Mouse (Mus musculus) MEL (cell line): ENCODE measurements around the gene Ces2g. TPM values are rescaled to one million over a fixed set of nuclear protein-coding genes. Genes with fewer than 3 reads are reported as not detected.

Experiments used
- DNase-seq: peaks from one replicate; pipeline ENCODE4 v3.0.0; 2011; ENCODE audit warnings: low read depth, low spot score
- H3K27ac ChIP-seq: 2 replicates; pipeline ENCODE4 v1.5.1; 2012; ENCODE audit warnings: low read depth, mild to moderate bottlenecking, control low read depth, low read length, moderate library complexity; ENCODE audit not compliant: control insufficient read depth
- H3K27me3 ChIP-seq, 2 experiments: fragments of 150-350 bp in 1 of 2; sonication (generic) in 1 of 2; 2 replicates each; pipeline ENCODE4 v1.6.1; 2012; ENCODE audit warnings: low read length in 2 of 2, mild to moderate bottlenecking in 2 of 2, improper control_type of control experiment in 1 of 2, moderate library complexity in 1 of 2; ENCODE audit not compliant: insufficient read depth in 2 of 2, control insufficient read depth in 1 of 2
- H3K36me3 ChIP-seq, 2 experiments: 2 replicates each; pipeline ENCODE4 v1.6.1; 2012 to 2014; ENCODE audit warnings: low read length in 2 of 2, improper control_type of control experiment in 1 of 2, inconsistent platforms in 1 of 2, mild to moderate bottlenecking in 1 of 2; ENCODE audit not compliant: insufficient read depth in 2 of 2, control insufficient read depth in 1 of 2
- H3K4me1 ChIP-seq, 2 experiments: fragments of 150-350 bp in 1 of 2; sonication (generic) in 1 of 2; 2 replicates each; pipeline ENCODE4 v1.6.1; 2012; ENCODE audit warnings: low read length in 2 of 2, improper control_type of control experiment in 1 of 2, mild to moderate bottlenecking in 1 of 2; ENCODE audit not compliant: insufficient read depth in 2 of 2, control insufficient read depth in 1 of 2
- H3K4me3 ChIP-seq, 2 experiments: fragments of 150-350 bp in 1 of 2; sonication (generic) in 1 of 2; 2 replicates each; pipeline ENCODE4 v1.5.1; 2012; ENCODE audit warnings: low read depth in 2 of 2, low read length in 2 of 2, mild to moderate bottlenecking in 2 of 2, moderate library complexity in 2 of 2, control low read depth in 1 of 2, improper control_type of control experiment in 1 of 2; ENCODE audit not compliant: control insufficient read depth in 1 of 2, insufficient read depth in 1 of 2
- H3K79me2 ChIP-seq: 2 replicates; pipeline ENCODE4 v1.6.1; 2012; ENCODE audit warnings: mild to moderate bottlenecking, low read length, moderate library complexity; ENCODE audit not compliant: control insufficient read depth, poor library complexity, insufficient read depth
- H3K9ac ChIP-seq: 2 replicates; pipeline ENCODE4 v1.6.1; 2012; ENCODE audit warnings: low read depth, mild to moderate bottlenecking, control low read depth, low read length, moderate library complexity; ENCODE audit not compliant: control insufficient read depth, poor library complexity, severe bottlenecking
- H3K9me3 ChIP-seq: fragments of 150-350 bp; sonication (generic); replicated peaks from 2 replicates; pipeline ENCODE4 v1.6.1; 2012; ENCODE audit warnings: mild to moderate bottlenecking, low read length, improper control_type of control experiment, moderate library complexity; ENCODE audit not compliant: insufficient read depth
- BHLHE40 ChIP-seq: IDR thresholded peaks from 2 replicates; pipeline ENCODE4 v1.6.1; 2012; ENCODE audit warnings: low read depth, mild to moderate bottlenecking, inconsistent platforms, low read length, improper control_type of control experiment, borderline replicate concordance
- CHD1 ChIP-seq: IDR thresholded peaks from 2 replicates; pipeline ENCODE4 v1.6.1; 2012; ENCODE audit warnings: low read depth, mild to moderate bottlenecking, inconsistent platforms, low read length, improper control_type of control experiment
- CHD2 ChIP-seq: IDR thresholded peaks from 2 replicates; pipeline ENCODE4 v1.6.1; 2011; ENCODE audit warnings: low read length, improper control_type of control experiment
- CTCF ChIP-seq, 3 experiments: IDR thresholded peaks in 2 of 3; conservative IDR thresholded peaks in 1 of 3; 2 replicates each; pipeline ENCODE4 v1.5.1; 2011 to 2012; ENCODE audit warnings: low read length in 3 of 3, low read depth in 2 of 3, mild to moderate bottlenecking in 2 of 3, improper control_type of control experiment in 1 of 3, inconsistent platforms in 1 of 3, mixed read lengths in 1 of 3, moderate library complexity in 1 of 3; ENCODE audit not compliant: control insufficient read depth in 1 of 3, insufficient read depth in 1 of 3, poor library complexity in 1 of 3, severe bottlenecking in 1 of 3
- ELF1 ChIP-seq: IDR thresholded peaks from 2 replicates; pipeline ENCODE4 v1.6.1; 2014; ENCODE audit warnings: low read depth, mild to moderate bottlenecking, inconsistent platforms, low read length, improper control_type of control experiment, moderate library complexity
- EP300 ChIP-seq, 2 experiments: IDR thresholded peaks; 2 replicates each; pipeline ENCODE4 v1.6.1; 2011; ENCODE audit warnings: improper control_type of control experiment in 2 of 2, low read length in 2 of 2, low read depth in 1 of 2, mild to moderate bottlenecking in 1 of 2
- ETS1 ChIP-seq: IDR thresholded peaks from 2 replicates; pipeline ENCODE4 v1.6.1; 2012; ENCODE audit warnings: low read depth, mild to moderate bottlenecking, inconsistent platforms, low read length, improper control_type of control experiment, moderate library complexity
- GABPA ChIP-seq: IDR thresholded peaks from 2 replicates; pipeline ENCODE4 v1.6.1; 2012; ENCODE audit warnings: low read depth, mild to moderate bottlenecking, inconsistent platforms, low read length, improper control_type of control experiment, moderate library complexity
- GATA1 ChIP-seq: IDR thresholded peaks from 2 replicates; pipeline ENCODE4 v1.6.1; 2011; ENCODE audit warnings: low read depth, low read length, improper control_type of control experiment
- HCFC1 ChIP-seq: IDR thresholded peaks from 2 replicates; pipeline ENCODE4 v1.6.1; 2012; ENCODE audit warnings: low read depth, mild to moderate bottlenecking, inconsistent platforms, low read length, improper control_type of control experiment, moderate library complexity
- JUND ChIP-seq: IDR thresholded peaks from 2 replicates; pipeline ENCODE4 v1.6.1; 2011; ENCODE audit warnings: low read depth, mild to moderate bottlenecking, improper control_type of control experiment, low read length
- KAT2A ChIP-seq: conservative IDR thresholded peaks from 2 replicates; pipeline ENCODE4 v1.6.1; 2012; ENCODE audit warnings: low read depth, low read length, improper control_type of control experiment, inconsistent platforms
- MAFK ChIP-seq: IDR thresholded peaks from 2 replicates; pipeline ENCODE4 v1.6.1; 2011; ENCODE audit warnings: low read depth, mild to moderate bottlenecking, low read length, improper control_type of control experiment, borderline replicate concordance
- MAX ChIP-seq: IDR thresholded peaks from 2 replicates; pipeline ENCODE4 v1.6.1; 2011; ENCODE audit warnings: low read length, improper control_type of control experiment
- MAZ ChIP-seq: IDR thresholded peaks from 2 replicates; pipeline ENCODE4 v1.6.1; 2012; ENCODE audit warnings: low read depth, mild to moderate bottlenecking, inconsistent platforms, low read length, improper control_type of control experiment
- MEF2A ChIP-seq: IDR thresholded peaks from 2 replicates; pipeline ENCODE4 v1.6.1; 2014; ENCODE audit warnings: low read depth, mild to moderate bottlenecking, inconsistent platforms, low read length, improper control_type of control experiment; ENCODE audit not compliant: poor library complexity, insufficient replicate concordance, severe bottlenecking; ENCODE audit errors: extremely low read depth
- MXI1 ChIP-seq: IDR thresholded peaks from 2 replicates; pipeline ENCODE4 v1.6.1; 2011; ENCODE audit warnings: mild to moderate bottlenecking, low read depth, low read length, improper control_type of control experiment
- MYB ChIP-seq: IDR thresholded peaks from 2 replicates; pipeline ENCODE4 v1.6.1; 2011; ENCODE audit warnings: mild to moderate bottlenecking, low read depth, low read length, improper control_type of control experiment
- MYC ChIP-seq: IDR thresholded peaks from 2 replicates; pipeline ENCODE4 v1.6.1; 2011; ENCODE audit warnings: low read depth, mild to moderate bottlenecking, low read length, improper control_type of control experiment, moderate library complexity
- NELFE ChIP-seq: IDR thresholded peaks from 2 replicates; pipeline ENCODE4 v1.6.1; 2011; ENCODE audit warnings: low read depth, low read length, improper control_type of control experiment
- NRF1 ChIP-seq: IDR thresholded peaks from 2 replicates; pipeline ENCODE4 v1.6.1; 2014; ENCODE audit warnings: low read depth, mild to moderate bottlenecking, inconsistent platforms, low read length, improper control_type of control experiment, moderate library complexity; ENCODE audit not compliant: poor library complexity, insufficient read depth, severe bottlenecking
- POLR2A ChIP-seq, 2 experiments: IDR thresholded peaks; 2 replicates each; pipeline ENCODE4 v1.6.1; 2011 to 2012; ENCODE audit warnings: low read length in 2 of 2, mild to moderate bottlenecking in 2 of 2, control low read depth in 1 of 2, improper control_type of control experiment in 1 of 2, low read depth in 1 of 2, moderate library complexity in 1 of 2; ENCODE audit not compliant: control insufficient read depth in 1 of 2, insufficient read depth in 1 of 2, poor library complexity in 1 of 2
- POLR2AphosphoS2 ChIP-seq: IDR thresholded peaks from 2 replicates; pipeline ENCODE4 v1.6.1; 2011; ENCODE audit warnings: low read length, improper control_type of control experiment
- POLR2AphosphoS5 ChIP-seq: IDR thresholded peaks from 2 replicates; pipeline ENCODE4 v1.6.1; 2012; ENCODE audit warnings: low read depth, borderline replicate concordance, mild to moderate bottlenecking, inconsistent platforms, low read length, moderate library complexity, mixed read lengths
- RAD21 ChIP-seq: IDR thresholded peaks from 2 replicates; pipeline ENCODE4 v1.6.1; 2011; ENCODE audit warnings: mild to moderate bottlenecking, low read depth, low read length, improper control_type of control experiment
- RCOR1 ChIP-seq: IDR thresholded peaks from 2 replicates; pipeline ENCODE4 v1.6.1; 2012; ENCODE audit warnings: low read depth, mild to moderate bottlenecking, inconsistent platforms, low read length, improper control_type of control experiment
- SIN3A ChIP-seq: IDR thresholded peaks from 2 replicates; pipeline ENCODE4 v1.6.1; 2012; ENCODE audit warnings: low read length, improper control_type of control experiment, inconsistent platforms
- SMC3 ChIP-seq: IDR thresholded peaks from 2 replicates; pipeline ENCODE4 v1.6.1; 2011; ENCODE audit warnings: low read depth, low read length, improper control_type of control experiment
- TAL1 ChIP-seq: IDR thresholded peaks from 2 replicates; pipeline ENCODE4 v1.6.1; 2012; ENCODE audit warnings: mild to moderate bottlenecking, inconsistent platforms, low read length, moderate library complexity, mixed read lengths
- TBP ChIP-seq: IDR thresholded peaks from 2 replicates; pipeline ENCODE4 v1.8.0; 2011; ENCODE audit warnings: low read depth, low read length, improper control_type of control experiment
- TCF12 ChIP-seq: IDR thresholded peaks from 2 replicates; pipeline ENCODE4 v1.6.1; 2014; ENCODE audit warnings: low read depth, mild to moderate bottlenecking, inconsistent platforms, low read length, improper control_type of control experiment, moderate library complexity
- UBTF ChIP-seq: IDR thresholded peaks from 2 replicates; pipeline ENCODE4 v1.6.1; 2012; ENCODE audit warnings: low read depth, mild to moderate bottlenecking, inconsistent platforms, low read length, improper control_type of control experiment, moderate library complexity, borderline replicate concordance; ENCODE audit not compliant: insufficient read depth
- USF1 ChIP-seq: IDR thresholded peaks from 2 replicates; pipeline ENCODE4 v1.6.1; 2014; ENCODE audit warnings: low read depth, mild to moderate bottlenecking, inconsistent platforms, low read length, improper control_type of control experiment, moderate library complexity
- USF2 ChIP-seq, 2 experiments: IDR thresholded peaks; 2 replicates each; pipeline ENCODE4 v1.6.1; 2011 to 2012; ENCODE audit warnings: improper control_type of control experiment in 2 of 2, low read length in 2 of 2, borderline replicate concordance in 1 of 2, inconsistent platforms in 1 of 2, low read depth in 1 of 2, mild to moderate bottlenecking in 1 of 2; ENCODE audit not compliant: insufficient read depth in 1 of 2
- ZKSCAN1 ChIP-seq: IDR thresholded peaks from 2 replicates; pipeline ENCODE4 v1.6.1; 2012; ENCODE audit warnings: low read depth, mild to moderate bottlenecking, inconsistent platforms, low read length, improper control_type of control experiment, moderate library complexity
- ZMIZ1 ChIP-seq: IDR thresholded peaks from 2 replicates; pipeline ENCODE4 v1.6.1; 2012; ENCODE audit warnings: low read depth, mild to moderate bottlenecking, inconsistent platforms, low read length, improper control_type of control experiment, moderate library complexity
- polyA plus RNA-seq, 2 experiments: library from polyadenylated mRNA; stranded (reverse) in 1 of 2; unstranded in 1 of 2; fragments of >175 nt in 1 of 2; fragments of >200 nt in 1 of 2; gene quantifications; 2 replicates each; pipeline versions ENCODE4 v1.2.1 to v1.2.4; 2012; ENCODE audit warnings: low replicate concordance in 2 of 2, low read depth in 1 of 2; ENCODE audit not compliant: insufficient read length in 2 of 2, insufficient read depth in 1 of 2, missing spikeins in 1 of 2
- total RNA-seq: library from RNA; depleted of rRNA; stranded (reverse); fragments of 300-350 nt; gene quantifications from 2 replicates; pipeline ENCODE4 v1.2.3, GENCODE M21; 2012; rRNA removed

Gene Ces2g
- total RNA-seq (95.3 and 105 TPM in 2 replicates), polyA plus RNA-seq (100 to 1,000 TPM in 1 of 2 experiments, not detected in 1; 195 TPM)

DNA sequence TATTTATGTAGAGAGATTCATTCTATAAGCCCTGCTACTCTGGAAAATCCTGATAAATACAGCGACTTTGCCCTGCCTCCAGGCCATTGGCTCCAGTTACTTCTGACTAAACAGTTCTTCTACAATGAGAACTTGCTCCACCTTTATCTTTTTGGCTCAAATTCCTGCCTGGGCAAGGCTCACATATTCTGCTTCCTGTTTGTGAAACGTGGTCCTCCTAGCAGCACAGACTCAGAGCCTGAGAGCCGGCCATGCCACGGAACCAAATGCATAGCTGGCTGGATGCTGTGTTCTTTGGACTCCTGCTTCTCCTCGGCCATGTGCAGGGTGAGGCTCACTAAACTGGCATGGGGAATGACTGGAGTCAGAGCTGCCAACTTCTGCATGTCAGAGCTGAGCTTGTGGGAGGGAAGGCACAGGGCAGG, at the start of gene Ces2g:
TSS of gene Ces2g (plus strand) at position 182 of the 425 bp plus-strand sequence.
- Histone ChIP-seq H3K9me3 (no peaks in the 10 kb centered on the region), H3K27ac (peak within 1 kb of the TSS; percentile 99), H3K27me3 (no peaks in the 10 kb centered on the region), H3K79me2 (peaks cover 26% of the 10 kb centered on the region), H3K4me1 (peaks cover 8 to 34% of the 10 kb centered on the region in 2 experiments), H3K9ac (peak within 1 kb of the TSS; percentile 95), H3K36me3 (peaks cover 13 to 38% of the 10 kb centered on the region in 2 experiments), H3K4me3 (peak within 1 kb of the TSS; percentile 69 to 83)
- peak; percentile 94 for DNase-seq
- 0 out of 2 replicates have a peak, but pooled peaks have one; percentile 10 for TF ChIP-seq USF1
- TF ChIP-seq MYB, result 0 out of 2 replicates have a peak, but pooled peaks have one; percentile 45
- peak; percentile 80 for TF ChIP-seq ETS1
- no peak for TF ChIP-seq RAD21
- TF ChIP-seq NELFE, result peak; percentile 90
- no peak for TF ChIP-seq MAZ
- no peak for TF ChIP-seq CHD1
- TF ChIP-seq MAFK, result peak; percentile 46; the same call in 1 of the 2 replicates
- peak; percentile 66 to 83 for TF ChIP-seq EP300 (IDR thresholded peaks at IDR 0.05; ENCODE audit: low read depth in 1 of 2, low read length in 2 of 2)
- TF ChIP-seq TAL1, result peak; percentile 16; the same call in 1 of the 2 replicates
- no peak for TF ChIP-seq CHD2
- TF ChIP-seq GATA1, result peak; percentile 80
- peak; percentile 86 for TF ChIP-seq TCF12
- no peak for TF ChIP-seq ZKSCAN1
- TF ChIP-seq KAT2A, result 0 out of 2 replicates have a peak, but pooled peaks have one; percentile 37
- TF ChIP-seq SIN3A, result peak; percentile 84
- TF ChIP-seq BHLHE40, result 0 out of 2 replicates have a peak, but pooled peaks have one; percentile 11
- TF ChIP-seq POLR2AphosphoS2, result no peak; the same call in 1 of the 2 replicates
- TF ChIP-seq MXI1, result peak; percentile 90
- TF ChIP-seq JUND, result 0 out of 2 replicates have a peak, but pooled peaks have one; percentile 48
- TF ChIP-seq CTCF (IDR thresholded peaks at IDR 0.05 in 2 of 3, conservative IDR thresholded peaks at IDR 0.05 in 1 of 3; ENCODE audit: control insufficient read depth in 1 of 3, insufficient read depth in 1 of 3, low read depth in 2 of 3, low read length in 3 of 3, poor library complexity in 1 of 3, severe bottlenecking in 1 of 3), result no peak
- peak; percentile 91 for TF ChIP-seq MAX
- peak; percentile 77 for TF ChIP-seq ELF1
- TF ChIP-seq MEF2A, result no peak
- no peak for TF ChIP-seq UBTF
- TF ChIP-seq MYC, result peak; percentile 96
- peak; percentile 77 for TF ChIP-seq RCOR1
- peak; percentile 61; the same call in 1 of the 2 replicates for TF ChIP-seq POLR2AphosphoS5
- TF ChIP-seq POLR2A (IDR thresholded peaks at IDR 0.05; ENCODE audit: control insufficient read depth in 1 of 2, insufficient read depth in 1 of 2, low read depth in 1 of 2, low read length in 2 of 2, poor library complexity in 1 of 2), result peak; percentile 68 to 86; a peak in 3 of 4 replicates
- TF ChIP-seq NRF1, result peak; percentile 24; the same call in 1 of the 2 replicates
- TF ChIP-seq SMC3, result no peak
- peak; percentile 96 for TF ChIP-seq TBP
- peak; percentile 61 for TF ChIP-seq HCFC1
- TF ChIP-seq USF2 (IDR thresholded peaks at IDR 0.05; ENCODE audit: borderline replicate concordance in 1 of 2, insufficient read depth in 1 of 2, low read depth in 1 of 2, low read length in 2 of 2), result no peak
- peak; percentile 90 for TF ChIP-seq ZMIZ1
- no peak for TF ChIP-seq GABPA
